Mouse (Mus musculus): ENCODE results near the gene Izumo4.
A peak's percentile ranks its signal among the peaks of the same experiment; 100 is the strongest.

Izumo4 gene

GRCm38 (mm10) chr10:80687850-80688249 lies 14.1 kb upstream of the Izumo4 start:
- DNase-seq, result peak; percentile 86 to 87

- no peak for DNase-seq
Observed at GRCm38 (mm10) chr10:80692249-80693165, 9.5 kb upstream of the Izumo4 start.

- DNase-seq, result peak; percentile 43 to 73
Observed at GRCm38 (mm10) chr10:80693401-80694045, 8.5 kb upstream of the Izumo4 start.

GRCm38 (mm10) chr10:80694159-80694938 lies 7.6 kb upstream of the Izumo4 start:
- DNase-seq, result no peak

GRCm38 (mm10) chr10:80695186-80695585 lies 6.8 kb upstream of the Izumo4 start:
- peak; percentile 51 to 80 for DNase-seq

DNA sequence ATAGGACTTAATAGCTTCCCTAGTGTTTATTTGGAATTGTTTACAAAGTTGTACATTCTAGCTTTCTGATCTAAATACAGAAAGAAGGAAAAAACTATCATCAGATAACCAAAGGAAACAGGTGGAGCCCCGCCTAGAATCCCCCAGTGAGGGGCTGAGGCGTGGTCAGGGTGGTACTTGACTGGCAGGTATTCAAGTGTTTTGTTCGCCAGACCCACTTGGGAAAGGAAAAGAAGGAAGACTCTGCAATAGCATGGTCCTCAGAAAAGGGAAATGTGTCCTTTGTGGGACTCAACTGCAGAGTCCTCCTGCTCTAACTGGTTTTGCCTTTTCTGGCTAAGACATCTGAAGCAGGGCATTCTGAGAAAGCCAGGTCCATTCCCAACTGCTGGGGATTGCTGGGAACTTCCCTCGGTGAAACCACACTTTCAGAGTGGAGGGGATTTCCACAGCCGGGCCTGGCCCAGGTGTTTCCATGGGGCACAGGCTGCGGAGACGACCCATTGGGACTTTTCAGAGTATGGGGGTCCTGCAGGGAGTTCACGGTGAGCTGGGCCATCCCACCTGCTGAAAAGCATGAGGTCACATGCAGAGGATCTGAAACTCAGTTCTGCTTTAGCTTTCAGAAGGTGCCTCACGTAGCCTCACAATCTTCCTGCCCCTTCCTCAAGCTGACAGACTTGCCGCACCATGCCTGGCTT lies 6.0 kb upstream of the Izumo4 start:
- DNase-seq, result no peak

DNA sequence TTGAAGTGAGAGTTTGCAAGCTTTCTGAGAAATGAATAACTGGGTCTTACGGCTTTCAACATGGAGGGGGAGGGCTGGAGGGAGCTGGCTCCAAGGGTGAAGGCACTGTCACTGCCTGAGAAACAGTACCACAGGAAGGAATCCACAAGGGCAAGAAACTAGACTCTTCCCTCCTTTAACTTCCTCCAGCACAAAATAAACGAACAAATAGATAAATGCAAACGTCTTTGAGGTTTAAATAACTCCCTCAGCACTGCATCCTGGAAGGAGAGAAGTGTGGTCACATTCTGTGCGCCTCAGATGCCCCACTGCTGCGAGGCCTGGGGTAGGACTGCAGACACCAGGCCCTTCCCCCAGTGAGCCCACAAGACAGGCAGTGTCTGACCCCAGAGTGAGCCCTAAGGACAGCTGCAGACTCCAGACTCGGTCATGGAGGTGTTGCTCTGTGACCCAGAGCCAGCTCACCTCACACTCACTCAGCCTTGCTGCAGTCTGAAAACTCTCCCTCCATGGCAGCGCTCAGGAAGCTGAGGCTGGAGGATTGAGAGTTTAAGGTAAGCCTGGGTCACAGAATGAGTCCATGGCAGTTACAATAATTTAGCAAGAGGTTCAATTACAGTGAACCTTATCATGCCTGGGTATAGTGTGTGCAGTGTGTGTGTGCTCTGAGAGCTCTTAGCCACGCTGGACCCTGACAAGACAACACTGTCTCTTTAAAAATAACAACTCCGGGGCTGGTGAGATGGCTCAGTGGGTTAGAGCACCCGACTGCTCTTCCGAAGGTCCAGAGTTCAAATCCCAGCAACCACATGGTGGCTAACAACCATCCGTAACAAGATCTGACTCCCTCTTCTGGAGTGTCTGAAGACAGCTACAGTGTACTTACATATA lies 5.2 kb upstream of the Izumo4 start:
- DNase-seq, result no peak

GRCm38 (mm10) chr10:80697393-80697787 lies 4.6 kb upstream of the Izumo4 start:
- no peak for DNase-seq

GRCm38 (mm10) chr10:80697812-80698211 lies 4.2 kb upstream of the Izumo4 start:
- DNase-seq, result no peak

- no peak for DNase-seq
Observed at GRCm38 (mm10) chr10:80698605-80699004, 3.4 kb upstream of the Izumo4 start.

- DNase-seq, result no peak
Observed at GRCm38 (mm10) chr10:80700038-80700504, 1.9 kb upstream of the Izumo4 start.

DNA sequence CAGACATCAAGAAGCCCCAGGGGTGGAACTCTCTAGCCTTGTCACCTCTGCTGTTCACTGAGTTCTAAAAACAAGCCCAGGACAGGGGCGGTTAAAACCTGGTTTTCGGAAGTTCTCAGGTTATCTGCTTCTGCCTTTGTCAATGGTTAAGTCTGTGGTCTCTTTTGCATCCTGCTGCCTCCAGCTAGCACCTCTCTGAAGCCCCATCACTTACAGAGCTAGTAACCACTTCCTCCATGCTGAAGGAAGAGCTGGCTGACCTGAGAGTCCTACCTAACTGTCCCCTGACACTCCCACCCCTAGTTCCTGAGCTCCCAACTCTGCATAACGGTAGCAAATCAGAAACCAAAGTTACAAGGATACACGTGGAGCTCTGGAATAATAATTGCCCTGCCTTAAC lies 1.3 kb upstream of the Izumo4 start:
- DNase-seq, result no peak

DNA sequence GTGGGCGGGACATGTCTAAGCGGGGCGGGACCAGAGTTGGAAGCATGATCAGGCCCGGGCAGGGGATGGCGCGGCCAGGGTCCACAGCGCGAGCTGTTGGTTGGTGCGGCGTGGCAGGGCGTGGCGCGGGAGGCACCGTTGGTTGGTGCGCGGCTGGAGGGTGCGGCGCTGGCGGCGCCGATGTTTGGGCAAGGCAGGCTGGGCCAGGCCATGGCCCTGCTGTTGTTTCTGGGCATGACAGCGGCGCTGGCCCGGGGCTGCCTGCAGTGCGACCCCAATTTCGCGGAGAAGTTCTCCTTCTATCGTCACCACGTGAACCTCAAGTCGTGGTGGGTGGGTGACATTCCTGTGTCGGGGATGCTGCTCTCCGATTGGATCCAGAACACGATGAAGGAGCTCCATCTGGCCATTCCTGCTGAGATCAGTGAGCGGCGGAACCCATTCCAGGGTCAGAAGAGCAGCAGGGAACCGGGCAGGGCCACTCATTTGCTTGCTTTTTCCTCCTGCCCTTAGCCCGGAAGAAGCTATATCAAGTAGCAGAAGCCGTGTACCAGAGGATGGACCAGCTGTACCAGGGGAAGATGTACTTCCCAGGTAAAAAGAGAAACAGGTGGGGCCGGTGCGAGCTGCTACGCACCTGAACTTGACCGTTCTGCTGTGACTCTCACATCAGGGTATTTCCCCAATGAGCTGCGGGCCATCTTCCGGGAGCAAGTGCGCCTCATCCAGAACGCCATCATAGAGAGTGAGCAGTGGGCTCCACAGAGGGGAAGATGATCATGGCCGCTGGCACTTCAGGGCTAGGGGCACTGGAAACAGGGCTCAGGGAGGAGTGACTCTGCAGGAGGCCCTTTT lies 779 bp downstream of the Izumo4 start:
- DNase-seq, result peak; percentile 96 to 99

DNA sequence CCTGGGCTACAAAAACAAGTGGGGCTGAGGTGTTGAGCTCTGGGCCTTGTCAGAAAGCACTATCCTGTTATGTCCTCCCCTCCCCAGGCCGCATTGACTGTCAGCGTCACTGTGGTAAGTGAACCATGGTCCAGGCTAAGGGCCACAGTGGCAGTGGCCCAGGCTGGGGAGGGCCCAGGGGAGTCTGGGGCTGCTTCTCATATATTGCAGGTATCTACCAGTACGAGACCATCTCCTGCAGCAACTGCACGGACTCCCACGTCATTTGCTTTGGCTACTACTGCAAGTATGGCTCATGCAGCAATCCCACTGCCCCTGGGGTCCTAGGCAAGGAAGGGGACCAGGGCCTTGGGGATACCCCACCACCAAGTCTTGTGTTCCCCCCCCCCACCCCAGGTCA lies 1.7 kb downstream of the Izumo4 start:
- no peak for DNase-seq

DNA sequence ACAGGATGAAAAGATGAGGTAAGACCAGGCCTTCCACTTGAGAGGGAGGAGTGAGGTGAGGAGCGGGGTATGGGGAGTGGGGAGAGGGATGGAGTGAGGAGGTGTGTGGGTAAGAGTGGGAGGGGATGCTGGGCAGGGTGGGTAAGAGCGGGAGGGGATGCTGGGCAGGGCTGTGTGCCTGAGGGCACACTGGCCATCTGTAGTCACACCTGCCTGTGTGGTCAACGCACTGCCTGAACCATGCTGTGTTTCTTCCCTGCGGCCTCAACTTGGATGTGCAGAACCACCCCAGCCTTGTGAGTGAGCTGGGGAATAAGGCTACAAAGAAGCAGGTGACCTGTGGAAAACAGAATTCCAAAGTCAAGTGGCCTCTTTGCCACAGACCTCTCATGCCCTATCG lies 2.4 kb downstream of the Izumo4 start:
- no peak for DNase-seq

DNA sequence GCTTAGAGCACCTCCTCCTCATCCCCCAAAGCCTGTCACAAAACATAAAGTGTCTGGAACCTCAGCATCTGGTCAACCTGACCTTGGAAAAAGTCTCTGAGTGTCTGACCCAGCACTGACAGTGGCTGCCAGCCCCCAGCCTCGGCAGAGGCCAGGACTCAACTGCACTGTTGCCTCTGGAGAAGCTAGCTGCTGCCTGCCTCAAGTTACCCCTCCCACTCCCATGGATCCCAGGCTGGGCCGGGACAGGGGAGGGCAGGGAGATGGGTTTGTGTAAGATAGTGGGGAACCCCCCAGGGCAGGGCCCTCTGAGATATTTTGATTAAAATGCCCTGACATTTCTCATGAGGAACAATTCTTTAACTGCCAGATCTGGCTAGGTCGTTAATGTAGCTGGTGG lies 3.0 kb downstream of the Izumo4 start:
- DNase-seq, result no peak

DNA sequence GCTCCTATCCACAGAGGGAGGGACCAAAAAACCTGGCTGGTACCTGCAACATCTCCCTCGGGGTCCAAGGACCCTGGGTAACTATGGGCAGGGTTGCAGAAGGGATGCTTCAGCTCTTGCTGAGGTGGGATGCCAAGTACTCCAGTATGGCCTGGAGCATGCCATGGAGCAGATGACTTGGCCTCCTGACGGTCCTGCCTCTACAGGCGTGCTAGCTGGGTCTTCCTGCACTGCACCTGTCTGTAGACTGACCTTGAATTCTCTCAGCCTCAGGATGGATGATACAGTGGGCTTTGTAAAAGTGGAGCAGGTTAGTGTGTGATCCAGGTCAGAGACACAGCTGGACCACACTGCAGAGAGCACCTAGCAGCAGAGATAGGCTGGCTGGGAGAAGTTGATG lies 3.5 kb downstream of the Izumo4 start:
- DNase-seq, result no peak

DNA sequence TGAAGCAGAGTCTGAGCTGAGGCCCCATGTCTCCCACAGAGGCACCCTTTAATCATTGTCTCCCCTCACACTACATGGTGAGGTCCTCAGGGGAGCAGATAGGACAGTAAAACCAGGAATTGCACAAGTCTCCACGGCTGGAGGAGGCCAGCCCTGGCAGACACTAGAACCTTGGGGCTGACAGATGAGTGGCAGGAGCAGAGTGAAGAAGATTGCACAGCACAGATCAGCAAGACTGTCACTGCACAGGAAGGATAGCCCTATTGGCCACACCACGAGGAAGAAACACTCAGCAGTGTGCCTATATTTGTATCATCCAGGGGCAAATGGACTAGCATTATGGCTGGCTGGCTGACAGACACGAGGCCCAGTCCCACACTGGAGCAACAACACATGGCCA lies 8.8 kb downstream of the Izumo4 start:
- DNase-seq, result no peak

GRCm38 (mm10) chr10:80717281-80717680 lies 15.3 kb downstream of the Izumo4 start:
- DNase-seq, result peak; percentile 28 to 43

DNA sequence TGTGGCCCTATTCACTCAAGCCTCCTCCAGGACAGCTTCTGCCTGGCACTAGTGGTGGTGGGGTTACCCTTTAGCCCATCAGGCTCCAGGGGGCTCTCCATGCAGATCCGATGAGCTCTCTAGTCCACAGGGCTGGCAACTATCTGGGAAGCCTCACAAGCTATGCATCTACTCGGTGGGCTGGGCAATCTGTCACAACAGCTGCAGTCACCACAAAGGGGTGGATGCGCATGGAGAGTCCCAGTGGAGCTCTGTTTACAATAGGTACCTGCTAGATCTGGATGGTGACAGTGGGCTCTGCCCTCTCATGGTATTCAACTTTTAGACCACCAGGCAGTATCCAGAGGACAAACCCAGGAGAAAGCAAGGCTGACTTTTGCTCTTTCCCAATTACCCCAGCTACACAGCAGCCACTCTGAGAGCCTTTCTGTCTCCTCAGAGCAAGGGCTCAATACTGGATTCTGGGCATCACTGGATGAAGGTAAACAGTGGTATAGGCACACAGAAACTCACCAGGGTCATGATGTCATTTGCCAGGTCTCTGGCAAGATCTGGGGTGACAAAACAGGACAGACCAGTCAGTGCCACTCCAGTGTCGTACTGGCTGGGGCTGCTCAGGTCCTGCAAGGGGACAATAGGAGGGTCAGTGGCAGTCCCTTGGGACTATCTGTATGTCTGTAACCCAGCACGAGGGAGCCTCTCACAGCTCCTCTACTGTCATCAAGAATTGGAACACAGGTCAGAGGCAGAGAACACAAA lies 25.6 kb downstream of the Izumo4 start:
- no peak for DNase-seq
